Mouse (Mus musculus): ENCODE data around the gene Apoh.

The Apoh gene

DNA sequence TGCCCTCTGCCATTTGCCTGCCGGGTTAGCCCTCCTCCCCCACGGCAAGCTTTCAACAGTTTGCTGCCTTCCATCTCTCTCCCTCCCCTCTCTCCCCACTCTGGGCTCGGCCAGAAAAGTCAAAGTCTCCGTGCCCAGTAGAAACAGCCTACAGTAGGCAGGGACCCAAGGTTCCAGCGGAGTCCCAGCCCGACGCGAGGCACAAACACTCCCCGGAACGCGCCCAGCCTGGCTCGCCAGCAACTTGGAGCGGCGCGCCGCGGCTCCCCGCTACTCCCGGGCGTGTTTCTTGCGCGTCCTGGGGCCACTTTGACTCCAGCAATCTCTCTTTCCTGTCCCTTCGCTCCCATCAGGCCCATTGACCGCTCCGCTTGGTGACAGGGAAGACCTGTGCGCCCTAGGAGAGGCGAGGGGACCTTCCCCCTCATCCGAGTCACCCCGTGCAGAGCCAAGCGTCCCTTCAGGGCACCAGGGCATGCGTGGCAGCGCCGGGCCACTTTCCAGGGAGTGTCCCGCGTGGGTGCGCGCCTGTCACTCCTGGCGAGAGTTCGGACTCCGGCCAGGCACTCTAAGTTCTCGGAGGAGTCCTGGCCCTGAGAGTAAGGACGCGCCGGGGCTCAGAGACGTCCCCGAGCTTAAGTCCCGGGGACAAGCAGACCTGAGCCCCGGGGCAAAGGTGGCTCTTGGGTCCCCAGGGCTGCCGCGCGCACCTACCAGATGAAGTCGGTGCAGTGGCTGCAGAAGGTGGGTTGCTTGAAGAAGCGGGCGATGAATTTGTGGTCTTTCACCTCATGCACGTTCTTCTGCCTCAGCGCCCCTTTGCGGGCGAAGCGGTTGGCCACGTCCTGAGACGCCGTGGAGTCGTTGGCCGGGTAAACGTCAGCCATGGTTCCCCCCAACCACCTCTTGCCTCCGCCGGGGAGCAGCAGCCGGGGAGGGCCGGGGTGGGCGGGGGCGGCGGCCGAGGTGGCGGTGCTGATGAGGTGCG, at the start of gene Apoh:
TSS of gene Apoh (plus strand) at position 574 of the 988 bp plus-strand sequence.
- DNase-seq = peak; percentile 42

DNA sequence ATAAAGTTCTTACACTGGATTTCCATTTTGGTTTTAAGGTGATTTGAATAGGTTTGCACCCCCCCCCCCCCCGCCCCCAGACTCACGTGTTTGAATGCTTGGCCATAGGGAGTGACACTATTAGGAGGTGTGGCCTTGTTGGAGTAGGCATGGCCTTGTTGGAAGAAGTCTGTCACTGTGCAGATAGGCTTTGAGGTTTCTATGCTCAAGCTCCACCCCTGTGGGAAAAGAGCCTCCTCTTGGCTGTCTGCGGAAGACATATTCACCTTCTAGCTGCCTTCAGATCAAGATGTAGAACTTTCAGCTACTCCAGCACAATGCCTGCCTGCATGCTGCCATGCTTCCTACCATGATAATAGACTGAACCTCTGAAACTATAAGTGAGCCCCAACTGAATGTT, 49.3 kb upstream of the Apoh start:
- no peak for DNase-seq

DNA sequence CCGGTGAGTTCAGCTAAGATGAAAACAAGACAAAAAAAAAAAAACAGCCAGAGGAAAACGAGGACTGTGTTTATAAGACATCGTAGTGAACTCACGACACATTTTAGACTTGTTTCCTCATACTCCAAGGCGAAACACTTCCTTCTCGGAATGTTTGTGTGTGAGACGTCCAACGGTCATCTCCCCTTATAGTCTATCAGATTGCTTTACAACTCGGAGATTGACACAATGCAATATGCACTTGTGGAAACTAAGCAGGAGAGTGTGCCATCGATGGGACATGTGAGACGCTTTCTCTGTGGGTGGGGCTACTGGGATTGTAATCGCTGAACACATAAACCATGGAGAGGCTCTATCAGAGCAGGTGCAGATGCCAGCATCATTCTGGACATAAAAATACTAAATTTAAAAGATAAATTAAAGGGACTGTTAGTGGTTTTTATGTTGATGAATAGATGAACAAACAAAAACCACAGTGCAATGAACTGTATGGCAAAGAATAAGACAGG, 48.8 kb upstream of the Apoh start:
- no peak for DNase-seq

DNA sequence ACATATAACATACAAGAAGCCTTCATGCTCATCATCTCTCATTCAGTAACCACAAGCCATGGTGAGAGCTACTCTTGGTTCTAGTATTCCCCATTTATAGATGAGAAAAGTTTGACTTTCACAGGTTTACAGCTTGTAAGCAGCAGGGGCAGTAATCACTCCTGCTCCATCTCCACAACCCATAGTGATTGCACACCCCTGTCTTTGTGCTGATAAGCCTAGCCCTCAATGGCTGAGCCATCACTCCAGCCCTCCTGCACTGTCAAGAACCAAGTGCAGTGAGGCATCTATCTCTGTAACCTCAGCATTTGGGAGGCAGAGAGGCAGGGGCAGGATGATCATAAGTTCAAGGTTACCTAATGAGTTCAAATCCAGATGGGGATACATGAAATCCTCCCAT, 47.8 kb upstream of the Apoh start:
- no peak for DNase-seq

DNA sequence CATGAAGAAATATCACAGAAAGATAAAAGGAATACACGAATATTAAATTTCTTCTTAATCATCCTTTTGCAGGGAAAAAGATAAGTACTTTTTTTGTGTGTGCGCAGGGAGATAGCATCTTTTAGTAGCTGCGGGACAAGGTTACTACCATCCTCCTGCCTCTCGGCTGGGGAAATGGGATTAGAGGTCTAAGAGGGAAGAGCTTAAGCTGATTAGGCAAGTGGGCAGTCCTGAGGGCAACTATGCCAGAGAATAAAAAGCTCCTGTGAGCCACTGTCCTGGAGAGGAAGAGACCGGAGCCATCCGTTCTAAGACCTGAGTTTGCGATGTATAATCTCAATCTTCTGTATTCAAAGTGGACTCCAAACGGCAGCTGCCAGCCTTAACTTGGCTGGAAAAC, 45.2 kb upstream of the Apoh start:
- no peak for DNase-seq

DNA sequence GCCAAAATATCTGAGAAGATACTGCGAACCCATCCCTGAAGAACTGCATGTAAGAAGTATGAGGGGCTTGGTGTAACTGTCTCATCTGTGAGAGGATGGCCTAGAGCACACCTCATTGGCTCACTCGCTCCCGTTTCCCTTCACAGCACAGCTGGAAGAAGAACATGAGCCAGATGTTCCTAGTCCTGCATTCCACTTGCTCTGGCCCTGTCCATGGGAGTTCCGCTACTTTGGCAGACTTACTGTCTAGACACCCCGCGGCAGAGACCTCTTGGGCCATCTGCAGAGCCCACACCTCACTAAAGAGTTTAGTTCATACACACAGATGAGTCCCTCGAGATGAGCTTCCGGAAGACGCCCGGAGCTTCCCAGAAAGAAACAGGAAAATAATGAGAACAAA, 43.2 kb upstream of the Apoh start:
- no peak for DNase-seq

DNA sequence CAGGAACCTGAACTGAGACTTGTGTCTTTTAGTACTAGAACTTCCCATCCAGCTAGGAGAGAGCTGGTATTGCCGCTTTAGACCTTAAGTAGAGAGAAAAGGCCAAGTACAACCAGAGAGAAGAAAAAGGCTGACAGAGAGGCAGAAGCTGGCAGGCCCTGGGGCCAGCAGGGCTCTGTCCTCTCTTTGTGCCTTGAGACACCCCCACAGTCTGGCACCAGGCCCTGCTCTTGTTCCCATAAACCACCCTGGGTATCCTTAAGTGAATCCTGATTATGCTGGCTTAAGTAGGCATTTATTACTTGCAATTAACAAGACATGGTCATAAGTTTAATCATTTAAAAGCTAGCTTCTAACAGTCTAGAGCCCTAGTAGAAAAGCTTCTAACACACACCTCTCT, 42.7 kb upstream of the Apoh start:
- peak; percentile 9 for DNase-seq

DNA sequence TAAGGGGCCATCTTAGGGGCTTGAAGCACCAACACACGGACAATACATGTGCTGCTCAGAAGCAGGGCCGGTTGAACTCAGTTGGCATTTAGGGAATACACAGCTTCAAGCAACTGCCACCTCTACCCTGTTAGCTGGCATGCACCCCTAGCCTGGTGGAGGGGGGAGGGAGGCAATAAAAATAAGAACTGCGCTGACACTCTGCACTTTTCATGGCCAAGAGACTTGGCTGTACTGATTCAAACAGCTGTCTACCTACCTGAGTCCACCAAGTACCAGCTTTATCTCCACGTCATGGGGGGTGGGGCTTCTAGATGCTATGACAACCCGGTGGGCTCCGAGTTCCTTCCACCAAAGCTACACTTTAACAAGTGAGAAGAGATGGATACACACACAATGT, 42.1 kb upstream of the Apoh start:
- no peak for DNase-seq

DNA sequence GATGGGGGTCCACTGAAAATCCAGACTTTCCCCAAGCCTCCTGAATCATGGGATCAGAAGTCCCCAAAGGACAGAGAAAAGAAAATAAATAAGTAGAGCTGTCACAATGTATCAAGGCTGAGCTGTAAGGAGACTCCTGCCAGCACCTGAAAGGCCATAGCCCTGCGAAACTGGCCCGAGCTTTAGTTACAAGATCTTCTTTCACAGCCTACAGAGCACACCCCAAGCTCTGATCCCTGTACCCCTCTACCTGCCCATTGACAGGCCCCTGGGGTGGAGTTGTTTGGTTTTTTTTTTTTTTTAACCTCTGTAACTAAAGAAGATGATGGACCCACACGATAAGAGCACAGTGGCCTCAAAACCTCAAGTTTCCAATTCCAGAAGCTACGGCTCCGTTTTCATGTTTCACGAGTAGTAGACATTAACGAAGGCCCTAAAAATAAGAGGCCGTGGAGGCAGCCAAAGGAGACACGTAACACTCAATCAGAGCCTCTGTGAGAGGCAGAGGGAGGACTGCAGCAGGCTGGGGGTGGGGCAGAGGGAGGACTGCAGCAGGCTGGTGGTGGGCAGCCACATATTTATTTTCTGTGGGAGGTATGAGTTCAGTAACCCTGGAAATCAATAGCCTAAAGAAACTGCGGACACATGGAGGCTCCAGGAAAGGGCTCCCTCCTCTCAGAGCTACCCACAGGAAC, 41.2 kb upstream of the Apoh start:
- DNase-seq = no peak

DNA sequence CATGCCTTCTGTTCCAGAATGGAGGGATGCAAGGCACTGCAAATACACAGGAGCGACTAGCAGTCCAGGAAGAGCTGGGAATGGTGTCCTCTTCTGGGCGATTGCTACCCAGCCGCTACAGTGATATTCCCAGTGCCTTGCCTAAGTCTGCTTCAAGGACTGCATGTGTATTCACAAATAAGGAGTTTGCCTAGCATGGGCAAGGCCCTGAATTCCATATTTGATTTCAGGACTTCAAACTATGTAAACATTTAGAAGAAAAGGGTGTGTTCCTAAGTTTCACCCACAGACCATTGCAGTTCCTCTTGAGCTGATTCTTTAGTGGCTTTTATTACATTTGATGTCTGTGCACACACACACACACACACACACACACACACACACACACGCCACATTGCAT, 39.4 kb upstream of the Apoh start:
- DNase-seq = no peak

DNA sequence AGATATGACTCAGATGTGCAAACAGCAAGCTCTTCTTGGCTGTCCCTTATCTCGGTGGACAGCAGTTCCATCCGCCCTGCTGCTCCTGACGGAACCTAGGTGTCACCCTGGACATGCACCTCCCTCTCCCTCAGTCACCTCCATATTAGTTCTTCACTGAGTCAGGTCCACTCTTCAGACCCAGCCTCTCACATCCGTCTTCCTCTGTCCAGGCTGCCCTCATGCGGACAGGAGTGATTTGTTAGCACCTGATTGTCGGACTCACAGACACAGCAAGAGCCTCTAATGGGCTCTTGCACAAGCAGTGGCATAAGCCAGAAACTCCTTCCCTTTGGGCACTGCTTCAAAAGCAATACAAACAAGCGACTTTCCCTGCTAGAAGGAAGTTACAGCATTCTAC, 35.9 kb upstream of the Apoh start:
- DNase-seq = no peak

DNA sequence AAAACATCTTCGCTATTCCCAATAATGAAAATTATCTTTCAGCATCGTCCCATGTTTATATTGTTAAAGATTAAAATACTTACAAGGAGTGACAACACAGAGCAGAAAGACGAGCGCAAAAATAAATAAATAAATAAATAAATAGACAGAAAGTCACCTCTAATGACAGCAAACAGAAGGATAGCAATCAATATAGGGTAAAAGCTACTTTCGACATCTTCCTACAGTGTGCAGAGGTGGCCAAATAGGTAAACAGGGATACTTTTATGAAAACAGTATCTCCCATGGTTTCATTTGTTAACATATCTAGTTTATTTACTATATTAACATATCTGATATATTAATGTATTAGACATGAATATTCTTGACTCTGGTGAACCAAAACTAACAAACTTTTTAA, 34.9 kb upstream of the Apoh start:
- DNase-seq = no peak

DNA sequence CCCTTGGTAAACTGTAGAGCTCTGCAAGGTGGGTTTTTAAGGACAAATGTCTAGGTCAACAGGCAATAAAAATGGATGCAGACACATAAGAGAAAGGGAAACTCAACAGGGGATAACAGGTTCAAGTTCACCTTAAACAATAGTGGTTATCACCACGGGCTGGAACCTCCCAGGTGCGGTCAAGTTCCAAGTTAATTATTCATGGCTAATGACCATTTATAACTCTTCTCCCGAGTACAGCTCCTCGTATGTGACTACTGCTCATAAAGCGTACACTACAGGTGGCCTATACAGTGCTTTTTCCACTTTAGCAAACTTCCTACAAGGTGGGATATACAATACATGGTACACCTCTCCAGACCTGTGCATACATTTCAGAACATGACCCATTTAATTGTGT, 33.4 kb upstream of the Apoh start:
- no peak for DNase-seq

DNA sequence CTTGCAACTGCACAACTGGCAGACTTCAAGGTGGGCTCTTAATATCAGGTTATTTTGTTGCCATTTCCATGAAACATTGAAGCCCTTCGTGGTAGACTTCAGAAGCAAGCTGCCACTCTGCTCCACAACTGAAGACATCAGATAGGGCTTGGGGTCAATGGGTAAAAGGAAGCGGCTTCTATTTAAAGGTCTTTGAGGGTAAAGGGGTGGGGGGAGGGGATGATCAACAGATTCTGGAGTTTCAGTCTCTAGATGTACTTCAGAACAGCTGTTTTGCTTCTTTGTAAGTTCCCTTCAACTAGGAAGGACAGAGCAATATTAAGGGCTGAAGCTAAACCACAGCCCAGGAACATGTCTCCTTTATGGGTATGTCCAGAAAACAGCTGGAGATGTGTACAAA, 31.2 kb upstream of the Apoh start:
- DNase-seq = no peak

DNA sequence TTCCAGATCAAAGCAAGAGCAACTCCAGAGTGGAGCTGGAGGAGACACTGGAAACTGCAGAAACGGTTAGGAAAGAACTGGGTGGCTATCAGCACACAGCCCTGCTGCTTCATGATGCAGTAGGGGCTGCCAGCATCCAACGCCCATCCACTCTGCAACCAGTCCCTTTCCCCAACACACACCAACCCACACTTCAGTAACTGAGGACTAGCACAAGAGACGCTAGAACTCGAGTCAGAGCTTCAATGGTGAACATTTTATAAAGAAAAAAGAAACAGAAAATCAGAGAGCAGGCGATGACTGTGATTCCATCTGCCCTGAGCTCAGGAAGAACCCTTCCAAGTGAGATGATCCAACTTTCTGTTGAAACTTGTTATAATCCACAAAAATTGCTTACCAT, 30.6 kb upstream of the Apoh start:
- no peak for DNase-seq

DNA sequence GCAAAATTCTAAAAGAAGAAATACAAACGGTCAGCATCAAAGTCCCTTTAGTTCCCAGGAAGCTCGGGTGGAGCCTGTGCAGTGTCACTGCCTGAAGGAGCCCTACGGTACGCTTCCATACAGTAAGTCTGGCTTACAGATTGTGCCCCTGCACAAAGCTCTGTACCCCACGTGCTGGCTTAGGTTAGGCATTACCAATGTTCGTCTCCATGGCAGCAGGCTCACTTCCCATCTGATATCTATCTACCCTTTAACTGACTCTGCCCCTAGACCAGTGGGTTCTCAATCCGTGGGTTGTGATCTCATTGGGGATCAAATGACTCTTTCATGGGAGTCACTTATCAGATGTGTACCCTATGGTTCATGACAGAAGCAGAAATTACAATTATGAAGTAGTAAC, 27.4 kb upstream of the Apoh start:
- no peak for DNase-seq

DNA sequence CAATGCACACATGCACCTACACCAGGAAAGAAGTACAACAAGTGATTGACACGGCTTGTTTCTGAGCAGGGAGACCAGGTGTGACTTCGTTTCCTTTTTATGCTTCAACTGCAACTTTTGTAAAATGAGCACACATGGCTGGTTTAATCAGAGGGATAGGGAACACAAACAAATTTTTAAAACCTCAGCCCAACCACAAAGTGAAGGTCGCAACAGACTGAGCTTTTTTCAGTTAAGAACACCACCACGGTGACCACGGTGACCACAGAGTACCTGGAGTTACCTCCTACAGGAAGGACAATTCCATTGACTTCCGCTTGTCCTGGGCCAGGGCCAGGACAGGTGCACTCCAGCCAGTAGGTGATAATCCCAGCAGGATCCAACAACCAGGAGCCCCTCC, 25.3 kb upstream of the Apoh start:
- no peak for DNase-seq

DNA sequence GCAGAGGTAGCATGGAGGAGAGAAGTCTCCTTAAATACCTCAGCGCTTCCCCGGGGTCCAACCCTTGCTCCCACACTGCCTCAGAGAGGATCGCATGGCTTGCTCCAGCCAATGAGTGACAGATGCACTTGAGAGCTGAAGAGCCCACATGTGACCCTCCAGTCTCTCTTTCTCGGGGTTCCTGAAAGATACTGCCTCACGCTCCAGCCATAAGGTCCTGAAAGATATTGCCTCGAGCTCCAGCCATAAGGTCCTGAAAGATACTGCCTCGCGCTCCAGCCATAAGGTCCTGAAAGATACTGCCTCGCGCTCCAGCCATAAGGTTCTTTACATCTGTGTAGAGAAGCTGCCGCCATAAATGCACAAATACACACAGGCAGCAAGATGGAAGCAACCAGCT, 24.0 kb upstream of the Apoh start:
- no peak for DNase-seq

DNA sequence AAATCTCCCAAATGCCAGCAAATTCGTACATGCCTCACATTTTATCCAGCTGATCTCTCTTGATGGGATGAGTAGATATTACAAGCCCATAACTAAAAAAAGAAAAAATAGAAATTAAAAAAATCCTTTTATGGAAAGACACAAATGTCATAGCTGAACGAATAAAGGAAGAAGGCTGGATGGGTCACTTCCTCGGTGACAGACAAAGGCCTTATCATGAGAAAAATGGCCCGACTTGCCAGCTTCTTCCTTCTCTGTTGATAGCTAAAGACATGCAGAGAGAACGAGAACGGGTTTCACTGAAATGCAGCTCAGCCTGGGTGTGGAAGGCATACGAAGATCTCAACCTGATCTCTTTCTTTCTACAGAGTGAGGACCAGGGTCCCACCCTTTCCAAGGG, 22.6 kb upstream of the Apoh start:
- no peak for DNase-seq

DNA sequence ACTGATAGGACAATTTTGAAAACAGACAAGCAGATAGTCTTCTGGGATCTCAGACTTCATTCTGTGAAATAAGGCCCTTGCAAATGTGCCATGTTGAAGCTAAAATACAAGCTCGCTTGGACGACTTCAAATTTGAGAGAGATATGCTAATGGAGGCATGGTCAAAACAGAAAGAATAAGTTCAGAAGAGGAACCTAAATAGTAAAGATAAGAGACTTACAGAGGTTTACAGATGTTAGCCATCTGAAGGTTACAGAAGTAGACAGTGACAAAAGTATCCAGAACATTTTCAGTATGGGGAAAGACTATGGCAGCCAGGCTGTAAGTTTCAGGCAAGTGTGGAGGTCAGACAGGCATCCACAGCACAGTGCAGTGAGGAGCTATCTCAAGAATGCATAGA, 21.0 kb upstream of the Apoh start:
- no peak for DNase-seq

DNA sequence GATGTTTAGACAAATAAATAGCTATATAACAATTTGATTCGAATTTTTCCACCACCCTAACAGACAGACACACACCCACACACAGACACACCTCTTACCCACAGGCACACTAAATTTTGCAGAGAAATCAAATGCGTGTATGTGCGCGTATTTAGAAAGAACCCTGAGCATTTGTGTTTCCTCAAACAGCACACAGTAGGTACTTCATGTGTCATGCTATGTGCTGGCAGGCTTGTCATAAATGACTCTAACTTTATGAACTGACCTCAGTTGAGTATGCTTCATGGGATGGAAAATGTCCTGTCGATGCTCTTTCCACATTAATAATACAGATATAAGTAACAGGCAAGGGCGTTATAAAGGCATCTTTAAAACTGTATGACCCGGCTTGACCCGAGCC, 17.2 kb upstream of the Apoh start:
- DNase-seq = no peak

DNA sequence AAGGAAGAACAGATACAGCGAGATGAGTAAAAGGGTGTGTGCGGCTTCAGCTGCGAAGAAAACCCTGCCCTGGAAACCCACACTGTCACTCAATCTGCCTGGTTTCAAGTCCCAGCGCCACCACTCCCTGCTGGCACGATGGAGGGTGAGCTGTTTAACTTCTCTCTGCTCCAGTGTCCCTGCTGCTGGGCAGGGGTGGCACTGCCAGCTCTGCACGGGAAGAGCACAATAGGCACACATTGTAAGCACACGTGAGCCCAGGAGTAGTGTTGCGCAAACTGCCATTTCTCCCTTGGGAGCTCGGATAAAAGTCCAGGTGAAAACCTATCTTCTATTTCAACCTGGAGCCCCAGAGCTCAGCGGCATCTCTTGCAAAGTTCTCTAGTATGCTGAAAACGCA, 12.3 kb upstream of the Apoh start:
- no peak for DNase-seq

DNA sequence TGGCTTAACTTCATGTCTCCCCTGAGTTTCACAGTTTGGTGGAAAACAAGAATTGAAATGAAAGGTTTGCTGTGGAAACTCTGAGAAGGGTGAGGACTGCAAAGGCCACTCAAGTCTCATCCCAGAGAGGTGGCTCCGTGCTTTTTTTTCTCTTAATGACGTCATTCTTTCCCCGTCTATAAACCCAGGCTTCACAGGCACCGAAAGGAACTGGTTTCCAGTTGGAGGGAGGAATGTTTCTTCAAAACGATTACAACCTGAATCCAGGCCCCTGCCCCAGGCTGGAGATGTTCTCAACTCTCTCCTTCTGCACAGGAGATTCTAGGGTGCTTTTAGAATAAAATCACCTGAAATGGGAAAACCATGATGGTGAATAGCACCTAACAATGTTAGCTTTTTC, 10.1 kb upstream of the Apoh start:
- DNase-seq = no peak

Data from cerebellum, adult 11-12 months (tissue).